Mouse (Mus musculus) kidney, postnatal 0 days (tissue): ENCODE results near the gene Mrps10. TPM values are rescaled to one million over a fixed set of nuclear protein-coding genes. Genes with fewer than 3 reads are reported as not detected.

ENCODE experiments used
- ATAC-seq: fragments of 200-750 bp; cut with Nextera tagmentation; replicated peaks from 2 replicates; pipeline ENCODE4 v1.8.0; 2017; ENCODE audit warnings: low read depth, moderate number of reproducible peaks, moderate TSS enrichment, moderate library complexity; ENCODE audit not compliant: low FRiP score
- DNase-seq: peaks from one replicate; pipeline ENCODE4 v3.0.0-alpha.2; 2016; ENCODE audit warnings: low spot score
- H3K27ac ChIP-seq: fragments of 300-500 bp; sonication (generic); 2 replicates; pipeline ENCODE4 v1.5.1; 2014; ENCODE audit warnings: mild to moderate bottlenecking
- H3K27me3 ChIP-seq: fragments of 300-500 bp; sonication (generic); 2 replicates; pipeline ENCODE4 v1.6.1; 2014; ENCODE audit warnings: low read length, mixed read lengths; ENCODE audit not compliant: insufficient read depth
- H3K36me3 ChIP-seq: fragments of 300-500 bp; sonication (generic); 2 replicates; pipeline ENCODE4 v1.6.1; 2014; ENCODE audit warnings: low read length, mixed read lengths; ENCODE audit not compliant: insufficient read depth
- H3K4me1 ChIP-seq: fragments of 300-500 bp; sonication (generic); replicated peaks from 2 replicates; pipeline ENCODE4 v1.6.1; 2014; ENCODE audit warnings: antibody characterized with exemption, low read length, mixed read lengths; ENCODE audit not compliant: insufficient read depth
- H3K4me2 ChIP-seq: fragments of 300-500 bp; sonication (generic); 2 replicates; pipeline ENCODE4 v1.6.1; 2014; ENCODE audit warnings: mild to moderate bottlenecking, low read length, moderate library complexity, mixed read lengths
- H3K4me3 ChIP-seq: fragments of 300-500 bp; sonication (generic); replicated peaks from 2 replicates; pipeline ENCODE4 v1.5.1; 2014; ENCODE audit warnings: low read depth, low read length
- H3K9ac ChIP-seq: fragments of 300-500 bp; sonication (generic); 2 replicates; pipeline ENCODE4 v1.6.1; 2014; ENCODE audit warnings: low read depth, low read length
- H3K9me3 ChIP-seq: fragments of 300-500 bp; sonication (generic); replicated peaks from 2 replicates; pipeline ENCODE4 v1.6.1; 2016; ENCODE audit warnings: low read length, inconsistent platforms, mixed read lengths
- CTCF ChIP-seq: IDR thresholded peaks from 2 replicates; pipeline ENCODE4 v1.5.1; 2016; ENCODE audit warnings: antibody characterized with exemption, low read depth, mild to moderate bottlenecking, moderate library complexity
- WGBS: fragments of 180-500 bp; shearing (Covaris S2); extraction: QIAGEN DNeasy Blood & Tissue Kit; methylation state at CpG from one replicate; pipeline ENCODE4 v1.1.7; 2014; 5-methylcytosine and 5-hydroxymethylcytosine counted together
- polyA plus RNA-seq: library from polyadenylated mRNA; unstranded; fragments of >200 nt; fragmentation: Nextera tagmentation; extraction: Ambion mirVana; gene quantifications from 2 replicates; pipeline ENCODE4 v1.2.1, GENCODE M21; 2015

Mrps10 gene
- 84.4 and 86.9 TPM in 2 replicates for polyA plus RNA-seq

DNA sequence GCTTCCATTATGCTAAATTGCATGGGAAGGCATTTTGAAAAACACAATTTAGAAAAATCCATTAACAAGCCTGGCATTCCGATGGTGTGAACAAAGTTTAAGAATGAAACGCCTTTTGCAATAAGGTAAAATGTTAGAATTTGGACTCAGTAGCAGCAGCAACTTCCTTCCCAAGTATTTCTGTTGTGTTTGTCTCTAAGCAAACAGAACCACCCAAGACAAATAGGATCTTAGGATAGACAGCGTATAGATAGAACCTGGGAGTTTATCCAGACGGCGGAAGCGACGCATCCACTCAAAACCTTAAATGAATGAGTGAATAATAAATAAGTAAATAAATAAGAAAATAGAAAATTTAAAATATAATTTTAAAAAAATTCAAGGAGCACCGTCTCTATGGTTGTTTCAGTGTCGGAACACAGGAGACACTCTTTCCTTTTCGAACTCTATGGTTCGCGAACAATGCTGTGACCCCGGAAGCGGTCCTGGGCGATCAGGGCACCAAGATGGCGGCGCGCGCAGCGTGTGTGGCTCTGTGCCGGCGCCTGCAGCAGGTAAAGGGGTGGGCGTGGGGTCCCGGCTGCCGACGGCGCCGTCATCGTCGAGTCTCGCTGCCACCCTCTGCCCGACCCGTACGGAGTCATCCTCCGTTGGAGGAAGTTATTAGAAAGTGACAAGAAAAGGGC lies at the start of gene Mrps10:
TSS of gene Mrps10 (plus strand) at position 487 of the 686 bp plus-strand sequence.
- Histone ChIP-seq H3K4me3 (peak within 1 kb of the TSS; percentile 80), H3K9me3 (no peaks in the 10 kb centered on the region), H3K27ac (0 out of 2 replicates have a peak within 1 kb of the TSS, but pooled peaks have one; percentile 14), H3K9ac (peak within 1 kb of the TSS; percentile 64), H3K4me1 (no peaks in the 10 kb centered on the region), H3K27me3 (no peaks in the 10 kb centered on the region), H3K36me3 (peaks cover 5% of the 10 kb centered on the region; the same call in 1 of the 2 replicates), H3K4me2 (peak within 1 kb of the TSS; percentile 97)
- 4% methylated on average over 35 of the region's 35 CpGs for WGBS
- peak; percentile 96 for DNase-seq
- TF ChIP-seq CTCF = no peak
- peak; percentile 80; the same call in 1 of the 2 replicates for ATAC-seq

DNA sequence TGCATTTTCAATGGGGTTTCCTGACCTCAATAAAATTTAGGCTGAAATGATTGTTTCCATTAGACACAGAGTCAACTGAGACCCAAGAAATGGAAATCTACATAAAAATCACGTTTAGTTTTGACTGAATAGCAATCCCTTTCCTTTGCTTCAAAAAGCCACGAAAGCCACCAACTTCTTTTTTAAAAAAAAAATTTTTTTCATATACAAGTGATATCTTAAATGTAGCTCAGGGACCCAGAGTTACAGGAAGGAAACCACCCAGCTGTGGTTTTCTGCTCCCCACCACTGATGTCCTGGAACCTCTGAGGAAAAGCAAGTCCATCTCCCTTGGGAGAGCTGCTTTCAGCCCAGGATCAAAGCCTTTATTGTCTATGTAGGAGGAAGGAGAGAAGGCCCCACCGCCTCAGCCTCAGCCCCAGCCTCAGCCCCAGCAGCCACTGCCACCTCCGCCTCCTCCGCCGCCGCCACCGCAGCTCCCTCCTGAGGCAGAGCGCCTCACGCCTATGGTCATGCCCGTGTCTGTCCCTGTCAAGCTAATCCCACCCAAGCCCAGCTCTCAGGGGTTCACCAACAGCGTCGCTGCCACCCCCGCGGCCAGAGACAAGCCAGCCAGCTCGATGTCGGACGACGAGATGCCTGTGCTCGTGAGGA lies 49.6 kb upstream of the Mrps10 start:
- H3K4me2 ChIP-seq = no peak overlapping the region
- no peak for ATAC-seq
- H3K9me3 ChIP-seq = no peaks in the 10 kb centered on the region
- H3K9ac ChIP-seq = no peak overlapping the region
- H3K36me3 ChIP-seq = peaks cover 31% of the 10 kb centered on the region
- DNase-seq = no peak
- no peak overlapping the region for H3K4me3 ChIP-seq
- WGBS = 77% methylated on average over 20 of the region's 20 CpGs
- no peak for TF ChIP-seq CTCF
- no peak overlapping the region for H3K27ac ChIP-seq
- no peaks in the 10 kb centered on the region for H3K27me3 ChIP-seq
- no peaks in the 10 kb centered on the region for H3K4me1 ChIP-seq

DNA sequence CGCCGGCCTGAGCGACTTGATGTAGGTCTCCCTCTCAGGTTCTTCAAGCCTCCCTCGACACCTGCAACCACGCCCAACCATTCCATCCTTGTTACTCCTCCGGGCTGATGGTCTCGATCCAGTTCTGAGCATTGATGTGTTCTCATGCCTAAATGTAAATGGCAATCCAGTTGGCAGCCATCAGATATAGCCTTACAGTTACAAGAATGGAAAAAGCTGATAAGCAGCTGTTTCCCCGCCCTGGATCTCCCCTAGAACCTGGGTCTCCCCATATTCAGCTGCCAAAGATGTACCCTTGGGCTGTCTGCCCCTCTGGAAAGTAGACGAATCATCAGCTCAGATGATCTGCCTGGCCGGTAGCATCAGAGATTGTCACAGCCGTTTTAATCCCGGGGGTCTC lies 48.9 kb upstream of the Mrps10 start:
- DNase-seq = no peak

DNA sequence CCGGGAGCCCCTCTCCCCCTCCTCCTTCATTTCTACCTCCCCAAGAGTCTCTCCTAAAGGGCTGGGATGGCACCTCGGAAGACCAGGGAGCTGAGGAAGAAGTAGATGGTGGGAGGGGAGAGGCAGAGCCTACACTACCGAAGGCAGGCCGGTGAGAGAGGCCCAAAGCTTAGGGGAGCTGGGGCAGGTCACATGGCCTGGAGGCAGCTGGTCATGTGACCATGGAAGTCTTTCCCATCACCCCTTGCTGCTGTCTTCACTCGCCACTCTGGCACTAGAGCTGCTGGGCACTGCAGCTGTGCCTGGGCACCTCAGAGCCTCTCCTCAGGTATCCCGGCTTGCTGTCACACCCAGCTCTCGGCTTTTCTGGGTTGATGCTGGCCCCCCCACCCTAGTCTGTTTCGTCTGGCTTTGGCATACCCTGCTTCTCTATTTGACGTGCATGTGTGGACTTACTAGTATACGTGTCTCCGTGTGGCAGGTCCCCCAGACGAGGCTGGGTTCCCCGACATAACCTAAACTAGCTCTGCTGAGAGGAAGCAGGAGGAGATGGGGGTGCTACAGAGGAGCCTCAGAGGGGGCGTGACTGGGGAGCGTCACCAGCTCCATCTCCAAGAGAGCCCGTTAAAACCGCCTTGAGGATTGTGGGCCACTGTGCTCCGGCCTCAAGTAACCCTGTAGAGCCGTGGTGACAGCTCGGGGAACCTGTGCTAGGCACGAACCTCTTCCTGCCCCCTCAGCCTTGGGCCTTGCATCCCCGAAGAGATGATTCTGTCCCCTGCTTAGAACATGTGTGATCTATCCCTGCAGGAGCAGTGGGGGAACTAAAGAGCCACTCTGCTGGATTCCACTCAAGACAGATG lies 46.3 kb upstream of the Mrps10 start:
- DNase-seq = no peak
- WGBS = 81% methylated on average over 22 of the region's 22 CpGs
- TF ChIP-seq CTCF = no peak
- Histone ChIP-seq H3K4me3 (no peak overlapping the region), H3K9me3 (no peaks in the 10 kb centered on the region), H3K4me1 (no peaks in the 10 kb centered on the region), H3K27me3 (no peaks in the 10 kb centered on the region), H3K4me2 (no peak overlapping the region), H3K27ac (peak overlapping the region; percentile 13; the same call in 1 of the 2 replicates), H3K36me3 (peaks cover 25% of the 10 kb centered on the region; the same call in 1 of the 2 replicates), H3K9ac (no peak overlapping the region)
- no peak for ATAC-seq

More for the DNA sequence above, 48.9 kb upstream of the Mrps10 start:
- no peak overlapping the region for H3K4me2 ChIP-seq
- 92% methylated on average over 12 of the region's 12 CpGs for WGBS
- H3K4me3 ChIP-seq = no peak overlapping the region
- H3K27me3 ChIP-seq = no peaks in the 10 kb centered on the region
- H3K27ac ChIP-seq = no peak overlapping the region
- no peaks in the 10 kb centered on the region for H3K4me1 ChIP-seq
- H3K9me3 ChIP-seq = no peaks in the 10 kb centered on the region
- no peak for TF ChIP-seq CTCF
- H3K36me3 ChIP-seq = peaks cover 26% of the 10 kb centered on the region; the same call in 1 of the 2 replicates
- H3K9ac ChIP-seq = no peak overlapping the region
- no peak for ATAC-seq

DNA sequence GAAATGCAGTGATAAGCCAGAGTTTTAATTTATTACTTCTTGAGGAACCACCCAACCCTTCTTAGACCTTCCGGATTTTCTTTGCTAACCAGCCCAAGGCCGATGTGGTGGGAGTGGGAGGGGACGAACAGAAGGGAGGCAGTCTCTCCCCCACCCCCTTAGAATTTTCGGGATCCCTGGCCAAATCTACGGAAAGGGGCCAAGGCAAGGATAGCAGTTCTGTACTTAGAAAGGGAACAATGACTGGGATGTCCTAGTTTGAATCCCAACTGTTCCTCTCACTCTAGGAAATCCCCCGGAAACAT lies 45.7 kb upstream of the Mrps10 start:
- no peak for TF ChIP-seq CTCF
- no peaks in the 10 kb centered on the region for H3K4me1 ChIP-seq
- no peak overlapping the region for H3K4me2 ChIP-seq
- H3K4me3 ChIP-seq = no peak overlapping the region
- WGBS = 64% methylated on average over 6 of the region's 6 CpGs
- H3K9me3 ChIP-seq = no peaks in the 10 kb centered on the region
- no peak for ATAC-seq
- H3K9ac ChIP-seq = no peak overlapping the region
- DNase-seq = peak; percentile 59
- 0 out of 2 replicates have a peak, but pooled peaks cover 22% of the 10 kb centered on the region for H3K36me3 ChIP-seq
- H3K27ac ChIP-seq = no peak overlapping the region
- no peaks in the 10 kb centered on the region for H3K27me3 ChIP-seq

DNA sequence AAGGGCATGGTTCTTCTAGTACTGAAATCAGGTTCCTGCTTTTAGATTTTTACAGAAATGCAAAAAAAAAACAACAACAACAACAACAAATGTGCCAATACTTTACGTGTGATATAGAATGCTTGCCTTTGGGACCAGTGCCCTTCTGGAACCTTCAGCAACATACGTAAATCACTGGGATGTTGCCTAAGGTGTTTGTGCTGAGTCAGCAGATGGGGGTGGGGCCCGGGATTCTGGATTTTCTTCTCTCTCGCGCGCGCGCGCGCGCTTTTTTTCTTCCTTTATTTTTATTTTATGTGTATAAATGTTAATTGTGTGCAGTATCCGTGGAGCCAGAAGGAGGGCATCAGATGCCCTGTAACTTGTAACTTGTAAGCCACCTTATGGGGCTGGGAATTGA lies 41.1 kb upstream of the Mrps10 start:
- peaks cover 27% of the 10 kb centered on the region for H3K36me3 ChIP-seq
- H3K27ac ChIP-seq = no peak overlapping the region
- no peaks in the 10 kb centered on the region for H3K4me1 ChIP-seq
- 93% methylated on average over 12 of the region's 12 CpGs for WGBS
- TF ChIP-seq CTCF = no peak
- H3K4me3 ChIP-seq = no peak overlapping the region
- no peaks in the 10 kb centered on the region for H3K27me3 ChIP-seq
- DNase-seq = no peak
- ATAC-seq = no peak
- no peaks in the 10 kb centered on the region for H3K9me3 ChIP-seq
- no peak overlapping the region for H3K4me2 ChIP-seq
- H3K9ac ChIP-seq = no peak overlapping the region
